Mouse (Mus musculus) layer of hippocampus, adult 18-20 months (tissue): Measurements from ENCODE around the gene Klk1b27. TPM values are rescaled to one million over a fixed set of nuclear protein-coding genes. Genes with fewer than 3 reads are reported as not detected.
"Not testable (repeated sequence)": the region's sequence is repeated elsewhere in the genome, so short reads cannot be mapped to it uniquely, and the experiment has no call there.

Source experiments
- DNase-seq, 2 experiments: peaks; one replicate each; pipeline ENCODE4 v3.0.0; 2022; ENCODE audit warnings: low spot score in 2 of 2
- long read RNA-seq: library from polyadenylated mRNA; stranded (forward); transcript quantifications from one replicate; pipeline ENCODE4 v2.0.0, GENCODE M21; 2021
- total RNA-seq, 2 experiments: library from RNA; stranded (reverse); gene quantifications; 2 replicates each; pipeline ENCODE4 v1.2.3; 2021

The Klk1b27 gene
- not detected for total RNA-seq
- long read RNA-seq, result 0 reads

- not testable (repeated sequence) for DNase-seq
These were observed at the start of gene Klk1b27 for GRCm38 (mm10) chr7:44051990-44052389. TSS of gene Klk1b27 (plus strand) at chr7:44052290.

GRCm38 (mm10) chr7:44004847-44005246 is 47.2 kb upstream of the Klk1b27 start:
- DNase-seq, result no peak

GRCm38 (mm10) chr7:44011868-44012267 is 40.2 kb upstream of the Klk1b27 start, which contains the start of gene Klk1b26:
TSS of gene Klk1b26 (plus strand) at chr7:44012168.
- DNase-seq, result not testable (repeated sequence)

GRCm38 (mm10) chr7:44014666-44015065 is 37.4 kb upstream of the Klk1b27 start:
- peak in 1 of 2 experiments; percentile 14 for DNase-seq

- DNase-seq, result peak in 1 of 2 experiments; percentile 6
These were observed 37.0 kb upstream of the Klk1b27 start for GRCm38 (mm10) chr7:44015071-44015470.

GRCm38 (mm10) chr7:44072117-44072516 is 20.0 kb downstream of the Klk1b27 start:
- no peak for DNase-seq

GRCm38 (mm10) chr7:44077703-44078102 is 25.6 kb downstream of the Klk1b27 start:
- no peak for DNase-seq

GRCm38 (mm10) chr7:44096111-44096510 is 44.0 kb downstream of the Klk1b27 start:
- DNase-seq, result no peak

GRCm38 (mm10) chr7:44102028-44102427 is 49.9 kb downstream of the Klk1b27 start, which contains the start of gene Klk1b21:
TSS of gene Klk1b21 (plus strand) at chr7:44102328.
- DNase-seq, result not testable (repeated sequence)

Other genes starting within 250 kb of the Klk1b27 start
- gene Klk7, start 241.0 kb upstream of the Klk1b27 start, total RNA-seq, result under 1 TPM; 0.32 to 0.33 TPM
- 1 to 10 TPM in 1 of 2 experiments, under 1 TPM in 1; 0.89 to 1.0 TPM for gene Klk6, start 227.8 kb upstream of the Klk1b27 start, total RNA-seq
- gene Klk5, start 210.3 kb upstream of the Klk1b27 start, total RNA-seq, result not detected
- gene Klk4, start 171.1 kb upstream of the Klk1b27 start, total RNA-seq, result not detected
- gene Klk15, start 118.5 kb upstream of the Klk1b27 start, total RNA-seq, result not detected
- gene Klk1b8, start 101.6 kb upstream of the Klk1b27 start, total RNA-seq, result not detected
- gene Klk1b1, start 85.5 kb upstream of the Klk1b27 start, total RNA-seq, result not detected
- gene Klk1b9, start 76.2 kb upstream of the Klk1b27 start, total RNA-seq, result not detected
- not detected for gene Klk1b11, start 56.4 kb upstream of the Klk1b27 start, total RNA-seq
- not detected for gene Klk1b26, start 40.1 kb upstream of the Klk1b27 start, total RNA-seq
- gene Klk1b21, start 50.0 kb downstream of the Klk1b27 start, total RNA-seq, result not detected
- gene Klk1b22, start 60.4 kb downstream of the Klk1b27 start, total RNA-seq, result not detected
- gene Klk1b16, start 84.5 kb downstream of the Klk1b27 start, total RNA-seq, result not detected
- gene Klk1b24, start 135.9 kb downstream of the Klk1b27 start, total RNA-seq, result not detected
- not detected for gene Klk1b3, start 145.9 kb downstream of the Klk1b27 start, total RNA-seq
- gene Klk1b4, start 155.1 kb downstream of the Klk1b27 start, total RNA-seq, result not detected
- not detected for gene Klk1b5, start 163.7 kb downstream of the Klk1b27 start, total RNA-seq
- gene Klk1, start 173.1 kb downstream of the Klk1b27 start, total RNA-seq, result not detected
- gene Gm36864, start 183.9 kb downstream of the Klk1b27 start, total RNA-seq, result not detected
- under 1 TPM; 0.62 to 0.84 TPM for gene 1700028J19Rik, start 194.4 kb downstream of the Klk1b27 start, total RNA-seq
- 10 to 100 TPM; 78.3 to 89.3 TPM for gene 2410002F23Rik, start 194.4 kb downstream of the Klk1b27 start, total RNA-seq
- gene Acp4, start 205.1 kb downstream of the Klk1b27 start, total RNA-seq, result not detected
- not detected for gene Gm15517, start 209.2 kb downstream of the Klk1b27 start, total RNA-seq